Mouse (Mus musculus) forebrain, embryonic 12.5 days (tissue): ENCODE data around the gene U90926. TPM values are rescaled to one million over a fixed set of nuclear protein-coding genes. Genes with fewer than 3 reads are reported as not detected.

Experiments used
- ATAC-seq: fragments of 200-750 bp; cut with Nextera tagmentation; 2 replicates; pipeline ENCODE4 v1.8.0; 2017; ENCODE audit warnings: moderate TSS enrichment; ENCODE audit not compliant: low FRiP score
- H3K27ac ChIP-seq: fragments of 300-500 bp; sonication (generic); 2 replicates; pipeline ENCODE4 v1.5.1; 2016; ENCODE audit warnings: mild to moderate bottlenecking
- H3K27me3 ChIP-seq: fragments of 300-500 bp; sonication (generic); 2 replicates; pipeline ENCODE4 v1.6.1; 2016; ENCODE audit warnings: mild to moderate bottlenecking
- H3K36me3 ChIP-seq: fragments of 300-500 bp; sonication (generic); replicated peaks from 2 replicates; pipeline ENCODE4 v1.6.1; 2016; ENCODE audit warnings: mild to moderate bottlenecking
- H3K4me1 ChIP-seq: fragments of 300-500 bp; sonication (generic); 2 replicates; pipeline ENCODE4 v1.6.1; 2016
- H3K4me2 ChIP-seq: fragments of 300-500 bp; sonication (generic); 2 replicates; pipeline ENCODE4 v1.6.1; 2016; ENCODE audit warnings: mild to moderate bottlenecking, moderate library complexity
- H3K4me3 ChIP-seq: fragments of 300-500 bp; sonication (generic); replicated peaks from 2 replicates; pipeline ENCODE4 v1.5.1; 2016; ENCODE audit warnings: mild to moderate bottlenecking
- H3K9ac ChIP-seq: fragments of 300-500 bp; sonication (generic); 2 replicates; pipeline ENCODE4 v1.6.1; 2016; ENCODE audit warnings: mild to moderate bottlenecking
- H3K9me3 ChIP-seq: fragments of 300-500 bp; sonication (generic); 2 replicates; pipeline ENCODE4 v1.6.1; 2016
- WGBS: fragments of 180-500 bp; shearing (Covaris S2); methylation state at CpG from one replicate; pipeline ENCODE4 v1.1.7; 2016; 5-methylcytosine and 5-hydroxymethylcytosine counted together
- polyA plus RNA-seq: library from polyadenylated mRNA; unstranded; fragments of >200 nt; fragmentation: Nextera tagmentation; extraction: Ambion mirVana; gene quantifications from 2 replicates; pipeline ENCODE4 v1.2.1, GENCODE M21; 2016

The U90926 gene
- polyA plus RNA-seq, 1 experiment from 2014 or later = not detected

GRCm38 (mm10) chr5:92234939-92235557 lies 19.8 kb upstream of the U90926 start:
- no peak for ATAC-seq
- Histone ChIP-seq H3K9ac (no peak overlapping the region), H3K4me1 (no peaks in the 10 kb centered on the region), H3K27me3 (peaks cover 3% of the 10 kb centered on the region; the same call in 1 of the 2 replicates), H3K4me3 (no peak overlapping the region), H3K36me3 (no peaks in the 10 kb centered on the region), H3K27ac (no peak overlapping the region), H3K4me2 (no peak overlapping the region), H3K9me3 (no peaks in the 10 kb centered on the region)
- WGBS = 80% methylated on average over 5 of the region's 5 CpGs

- no peaks in the 10 kb centered on the region for H3K9me3 ChIP-seq
- no peaks in the 10 kb centered on the region for H3K4me1 ChIP-seq
- ATAC-seq = no peak
- no peak overlapping the region for H3K9ac ChIP-seq
- H3K27me3 ChIP-seq = no peaks in the 10 kb centered on the region
- H3K36me3 ChIP-seq = no peaks in the 10 kb centered on the region
- no peak overlapping the region for H3K4me2 ChIP-seq
- H3K27ac ChIP-seq = no peak overlapping the region
- no peak overlapping the region for H3K4me3 ChIP-seq
- WGBS = 90% methylated on average over 4 of the region's 4 CpGs
These were observed 18.2 kb upstream of the U90926 start for GRCm38 (mm10) chr5:92233366-92233765.

- Histone ChIP-seq H3K36me3 (no peaks in the 10 kb centered on the region), H3K4me3 (no peak overlapping the region), H3K4me2 (no peak overlapping the region), H3K27ac (no peak overlapping the region), H3K9me3 (no peaks in the 10 kb centered on the region), H3K27me3 (no peaks in the 10 kb centered on the region), H3K4me1 (no peaks in the 10 kb centered on the region), H3K9ac (no peak overlapping the region)
- no peak for ATAC-seq
- WGBS = 83% methylated on average over 10 of the region's 10 CpGs
These were observed 16.6 kb upstream of the U90926 start for GRCm38 (mm10) chr5:92231836-92232235.

GRCm38 (mm10) chr5:92230306-92230705 lies 15.1 kb upstream of the U90926 start:
- Histone ChIP-seq H3K4me2 (no peak overlapping the region), H3K27ac (no peak overlapping the region), H3K36me3 (no peaks in the 10 kb centered on the region), H3K9me3 (no peaks in the 10 kb centered on the region), H3K27me3 (no peaks in the 10 kb centered on the region), H3K9ac (no peak overlapping the region), H3K4me3 (no peak overlapping the region), H3K4me1 (no peaks in the 10 kb centered on the region)
- WGBS = 87% methylated on average over 11 of the region's 11 CpGs
- ATAC-seq = no peak

- 91% methylated on average over 3 of the region's 3 CpGs for WGBS
- no peak overlapping the region for H3K4me2 ChIP-seq
These were observed 14.3 kb upstream of the U90926 start for GRCm38 (mm10) chr5:92229514-92229913.

GRCm38 (mm10) chr5:92228776-92229175 lies 13.6 kb upstream of the U90926 start:
- Histone ChIP-seq H3K27ac (no peak overlapping the region), H3K36me3 (no peaks in the 10 kb centered on the region), H3K4me1 (no peaks in the 10 kb centered on the region), H3K9me3 (no peaks in the 10 kb centered on the region), H3K9ac (no peak overlapping the region), H3K27me3 (no peaks in the 10 kb centered on the region), H3K4me2 (no peak overlapping the region), H3K4me3 (no peak overlapping the region)
- no peak for ATAC-seq
- WGBS = 22% methylated on average over 10 of the region's 10 CpGs

More at GRCm38 (mm10) chr5:92229514-92229913, 14.3 kb upstream of the U90926 start:
- Histone ChIP-seq H3K9ac (no peak overlapping the region), H3K27ac (no peak overlapping the region), H3K4me3 (no peak overlapping the region), H3K9me3 (no peaks in the 10 kb centered on the region), H3K27me3 (no peaks in the 10 kb centered on the region), H3K36me3 (no peaks in the 10 kb centered on the region), H3K4me1 (no peaks in the 10 kb centered on the region)
- ATAC-seq = no peak

GRCm38 (mm10) chr5:92227782-92228181 lies 12.6 kb upstream of the U90926 start:
- Histone ChIP-seq H3K27ac (no peak overlapping the region), H3K9me3 (no peaks in the 10 kb centered on the region), H3K4me1 (no peaks in the 10 kb centered on the region), H3K36me3 (no peaks in the 10 kb centered on the region), H3K27me3 (no peaks in the 10 kb centered on the region), H3K4me2 (no peak overlapping the region), H3K9ac (no peak overlapping the region), H3K4me3 (no peak overlapping the region)
- WGBS = 92% methylated on average over 7 of the region's 7 CpGs
- ATAC-seq = no peak

GRCm38 (mm10) chr5:92220287-92220902 lies 5.2 kb upstream of the U90926 start:
- ATAC-seq = no peak

GRCm38 (mm10) chr5:92219826-92220225 lies 4.6 kb upstream of the U90926 start:
- no peak overlapping the region for H3K9ac ChIP-seq
- no peak overlapping the region for H3K4me3 ChIP-seq
- WGBS = 65% methylated on average over 6 of the region's 6 CpGs
- no peak overlapping the region for H3K4me2 ChIP-seq
- H3K27ac ChIP-seq = no peak overlapping the region
- H3K36me3 ChIP-seq = no peaks in the 10 kb centered on the region
- peaks cover 12% of the 10 kb centered on the region for H3K4me1 ChIP-seq
- no peaks in the 10 kb centered on the region for H3K9me3 ChIP-seq
- no peaks in the 10 kb centered on the region for H3K27me3 ChIP-seq
- 0 out of 2 replicates have a peak, but pooled peaks have one; percentile 17 for ATAC-seq

More at GRCm38 (mm10) chr5:92220287-92220902, 5.2 kb upstream of the U90926 start:
- no peak overlapping the region for H3K4me3 ChIP-seq
- H3K4me2 ChIP-seq = no peak overlapping the region
- no peaks in the 10 kb centered on the region for H3K9me3 ChIP-seq
- H3K4me1 ChIP-seq = peaks cover 12% of the 10 kb centered on the region
- H3K27me3 ChIP-seq = no peaks in the 10 kb centered on the region
- H3K27ac ChIP-seq = no peak overlapping the region
- H3K36me3 ChIP-seq = no peaks in the 10 kb centered on the region
- 90% methylated on average over 8 of the region's 8 CpGs for WGBS
- H3K9ac ChIP-seq = no peak overlapping the region

- 40% methylated on average over 17 of the region's 17 CpGs for WGBS
- H3K4me1 ChIP-seq = peaks cover 12% of the 10 kb centered on the region
- no peaks in the 10 kb centered on the region for H3K36me3 ChIP-seq
- no peaks in the 10 kb centered on the region for H3K27me3 ChIP-seq
- peak; percentile 67; the same call in 1 of the 2 replicates for ATAC-seq
- H3K9me3 ChIP-seq = no peaks in the 10 kb centered on the region
- H3K4me2 ChIP-seq = 0 out of 2 replicates have a peak overlapping the region, but pooled peaks have one; percentile 13
- H3K9ac ChIP-seq = no peak overlapping the region
- no peak overlapping the region for H3K4me3 ChIP-seq
- H3K27ac ChIP-seq = peak overlapping the region; percentile 37; the same call in 1 of the 2 replicates
These were observed 3.9 kb upstream of the U90926 start for GRCm38 (mm10) chr5:92218915-92219793.

GRCm38 (mm10) chr5:92212231-92212630 lies 3.0 kb downstream of the U90926 start:
- Histone ChIP-seq H3K4me1 (no peaks in the 10 kb centered on the region), H3K27ac (no peak overlapping the region), H3K9ac (no peak overlapping the region), H3K4me3 (no peak overlapping the region), H3K36me3 (no peaks in the 10 kb centered on the region), H3K4me2 (no peak overlapping the region), H3K9me3 (no peaks in the 10 kb centered on the region), H3K27me3 (no peaks in the 10 kb centered on the region)
- ATAC-seq = no peak
- 84% methylated on average over 4 of the region's 4 CpGs for WGBS

- no peak overlapping the region for H3K4me2 ChIP-seq
- H3K27me3 ChIP-seq = no peaks in the 10 kb centered on the region
- no peaks in the 10 kb centered on the region for H3K9me3 ChIP-seq
- H3K27ac ChIP-seq = no peak overlapping the region
- H3K4me1 ChIP-seq = no peaks in the 10 kb centered on the region
- 85% methylated on average over 8 of the region's 8 CpGs for WGBS
- H3K36me3 ChIP-seq = peaks cover 10% of the 10 kb centered on the region; the same call in 1 of the 2 replicates
- H3K9ac ChIP-seq = no peak overlapping the region
- no peak for ATAC-seq
- H3K4me3 ChIP-seq = no peak overlapping the region
These were observed 5.0 kb downstream of the U90926 start for GRCm38 (mm10) chr5:92210205-92210604.
